Mouse (Mus musculus) spleen, embryonic (tissue): ENCODE results near the gene Bcl9l.

Experiments used
- CTCF ChIA-PET: fragments of 350-600 bp; sonication (Branson Sonifier 250); formaldehyde crosslinking; loops from one replicate; lab custom pipeline; 2022; lab: Charles Lee

Bcl9l gene

GRCm38 (mm10) chr9:44482552-44482951 is at the start of gene Bcl9l:
Gene Bcl9l (plus strand): TSS chr9:44482825.
- CTCF ChIA-PET: interaction anchor here (0.6 to 3.7 kb wide), 5 partner anchors 10 to 183 kb away, joined by 3 to 20 read pairs (median 4); no protein-coding TSS in a partner anchor

- CTCF ChIA-PET: interaction anchor here (0.7 kb wide), 1 partner anchor 31 kb away, joined by 3 read pairs; no protein-coding TSS in a partner anchor
These were observed 46.9 kb upstream of the Bcl9l start for GRCm38 (mm10) chr9:44435747-44436146.

- CTCF ChIA-PET: no interaction called here
These were observed 41.7 kb upstream of the Bcl9l start, which contains the start of gene Foxr1 for GRCm38 (mm10) chr9:44440961-44441360. Gene Foxr1 (minus strand): TSS chr9:44441136.

GRCm38 (mm10) chr9:44444402-44445025 is 38.1 kb upstream of the Bcl9l start:
- CTCF ChIA-PET: interaction anchor here (0.5 to 0.6 kb wide), 2 partner anchors 271 to 354 kb away, joined by 4 to 8 read pairs; no protein-coding TSS in a partner anchor

GRCm38 (mm10) chr9:44450387-44450786 is 32.2 kb upstream of the Bcl9l start:
- CTCF ChIA-PET: no interaction called here

GRCm38 (mm10) chr9:44454132-44454890 is 28.3 kb upstream of the Bcl9l start:
- CTCF ChIA-PET: interaction anchor here (0.6 to 1.8 kb wide), 8 partner anchors 9 to 199 kb away, joined by 3 to 8 read pairs (median 4); no protein-coding TSS in a partner anchor

GRCm38 (mm10) chr9:44454891-44455220 is 27.8 kb upstream of the Bcl9l start, which contains the start of gene Upk2:
Gene Upk2 (minus strand): TSS chr9:44454976.
- CTCF ChIA-PET: interaction anchor here (0.6 to 1.8 kb wide), 6 partner anchors 8 to 543 kb away, joined by 3 to 8 read pairs (median 4); no protein-coding TSS in a partner anchor

- CTCF ChIA-PET: interaction anchor here (0.5 to 1.0 kb wide), 4 partner anchors 9 to 218 kb away, joined by 3 to 7 read pairs (median 4); no protein-coding TSS in a partner anchor
These were observed 25.4 kb upstream of the Bcl9l start for GRCm38 (mm10) chr9:44457035-44457742.

- CTCF ChIA-PET: interaction anchor here (0.6 to 0.8 kb wide), 3 partner anchors 9 to 166 kb away, joined by 3 to 5 read pairs (median 3); no protein-coding TSS in a partner anchor
These were observed 20.7 kb upstream of the Bcl9l start for GRCm38 (mm10) chr9:44461950-44462349.

GRCm38 (mm10) chr9:44468224-44468623 is 14.4 kb upstream of the Bcl9l start:
- CTCF ChIA-PET: interaction anchor here (0.7 to 0.8 kb wide), 2 partner anchors 22 to 32 kb away, joined by 3 to 5 read pairs; no protein-coding TSS in a partner anchor

- CTCF ChIA-PET: no interaction called here
These were observed 13.8 kb upstream of the Bcl9l start for GRCm38 (mm10) chr9:44468800-44469199.

GRCm38 (mm10) chr9:44473184-44473583 is 9.4 kb upstream of the Bcl9l start:
- CTCF ChIA-PET: interaction anchor here (0.7 to 1.0 kb wide), 2 partner anchors 9 to 21 kb away, joined by 3 read pairs; partner anchors contain the start of gene Bcl9l

- CTCF ChIA-PET: interaction anchor here (0.6 kb wide), 1 partner anchor 22 kb away, joined by 3 read pairs; no protein-coding TSS in a partner anchor
These were observed 8.3 kb upstream of the Bcl9l start for GRCm38 (mm10) chr9:44474327-44474726.

- CTCF ChIA-PET: no interaction called here
These were observed 6.7 kb upstream of the Bcl9l start for GRCm38 (mm10) chr9:44475936-44476335.

GRCm38 (mm10) chr9:44477339-44478228 is 5.0 kb upstream of the Bcl9l start:
- CTCF ChIA-PET: interaction anchor here (0.6 to 1.4 kb wide), 4 partner anchors 22 to 156 kb away, joined by 3 to 6 read pairs (median 3); no protein-coding TSS in a partner anchor

GRCm38 (mm10) chr9:44478229-44478921 is 4.2 kb upstream of the Bcl9l start:
- CTCF ChIA-PET: interaction anchor here (0.5 to 1.4 kb wide), 4 partner anchors 21 to 301 kb away, joined by 3 to 6 read pairs (median 3); no protein-coding TSS in a partner anchor

GRCm38 (mm10) chr9:44478959-44479605 is 3.5 kb upstream of the Bcl9l start:
- CTCF ChIA-PET: interaction anchor here (0.7 to 0.9 kb wide), 4 partner anchors 19 to 102 kb away, joined by 3 read pairs; no protein-coding TSS in a partner anchor

GRCm38 (mm10) chr9:44479628-44480428 is 2.8 kb upstream of the Bcl9l start:
- CTCF ChIA-PET: interaction anchor here (0.6 to 1.0 kb wide), 5 partner anchors 18 to 311 kb away, joined by 3 read pairs; no protein-coding TSS in a partner anchor
